Mouse (Mus musculus): ENCODE data around the gene Asns. TPM values are rescaled to one million over a fixed set of nuclear protein-coding genes. Genes with fewer than 3 reads are reported as not detected.
A peak's percentile ranks its signal among the peaks of the same experiment; 100 is the strongest.

Gene Asns
- polyA plus RNA-seq, 1 experiment from 2014 or later, result 22.6 TPM

- Histone ChIP-seq H3K4me1 (ENCODE audit: control insufficient read depth in 2 of 2, insufficient read depth in 2 of 2, low read length in 2 of 2) (peaks cover 0 to 4% of the 10 kb centered on the region in 2 experiments; a peak in 1 of 4 replicates), H3K27ac (replicated peaks in 1 of 2; ENCODE audit: control insufficient read depth in 1 of 2, insufficient read depth in 1 of 2, low read depth in 2 of 2, low read length in 2 of 2) (no peak overlapping the region), H3K4me3 (ENCODE audit: control insufficient read depth in 1 of 2, insufficient read depth in 1 of 2, low read depth in 1 of 2, low read length in 2 of 2) (no peak overlapping the region), H3K36me3 (ENCODE audit: control insufficient read depth, insufficient read depth, low read length) (no peaks in the 10 kb centered on the region), H3K9me3 (ENCODE audit: control insufficient read depth, low read length) (no peaks in the 10 kb centered on the region), H3K27me3 (ENCODE audit: control insufficient read depth, insufficient read depth, low read length) (no peaks in the 10 kb centered on the region), H3K9ac (ENCODE audit: low read length) (no peak overlapping the region), H3K4me2 (ENCODE audit: low read length) (no peak overlapping the region)
- WGBS, result 80% methylated on average over 4 of the region's 4 CpGs
- no peak for ATAC-seq (ENCODE audit: insufficient number of reproducible peaks, insufficient read depth, low FRiP score, low read depth)
Measured at GRCm38 (mm10) chr6:7695901-7696300, 2.8 kb upstream of the Asns start.

- Histone ChIP-seq H3K36me3 (ENCODE audit: control insufficient read depth, insufficient read depth, low read length) (no peaks in the 10 kb centered on the region), H3K9ac (ENCODE audit: low read length) (no peak overlapping the region), H3K9me3 (ENCODE audit: control insufficient read depth, low read length) (no peaks in the 10 kb centered on the region), H3K4me2 (ENCODE audit: low read length) (peak overlapping the region; percentile 95), H3K4me1 (ENCODE audit: control insufficient read depth in 2 of 2, insufficient read depth in 2 of 2, low read length in 2 of 2) (peaks cover 2 to 4% of the 10 kb centered on the region in 2 experiments; a peak in 2 of 4 replicates), H3K4me3 (ENCODE audit: control insufficient read depth in 1 of 2, insufficient read depth in 1 of 2, low read depth in 1 of 2, low read length in 2 of 2) (no peak overlapping the region), H3K27me3 (ENCODE audit: control insufficient read depth, insufficient read depth, low read length) (no peaks in the 10 kb centered on the region), H3K27ac (replicated peaks in 1 of 2; ENCODE audit: control insufficient read depth in 1 of 2, insufficient read depth in 1 of 2, low read depth in 2 of 2, low read length in 2 of 2) (no peak overlapping the region)
- ATAC-seq (ENCODE audit: insufficient number of reproducible peaks, insufficient read depth, low FRiP score, low read depth), result no peak
- WGBS, result 65% methylated on average over 5 of the region's 5 CpGs
Measured at GRCm38 (mm10) chr6:7693666-7694065, 612 bp upstream of the Asns start.

GRCm38 (mm10) chr6:7692451-7692850 is 603 bp downstream of the Asns start:
- H3K4me3 ChIP-seq (ENCODE audit: control insufficient read depth in 1 of 2, insufficient read depth in 1 of 2, low read depth in 1 of 2, low read length in 2 of 2), result peak overlapping the region; percentile 63 to 67
- no peak for ATAC-seq (ENCODE audit: insufficient number of reproducible peaks, insufficient read depth, low FRiP score, low read depth)
- peaks cover 2 to 4% of the 10 kb centered on the region in 2 experiments; a peak in 2 of 4 replicates for H3K4me1 ChIP-seq (ENCODE audit: control insufficient read depth in 2 of 2, insufficient read depth in 2 of 2, low read length in 2 of 2)
- no peaks in the 10 kb centered on the region for H3K27me3 ChIP-seq (ENCODE audit: control insufficient read depth, insufficient read depth, low read length)
- H3K27ac ChIP-seq (replicated peaks in 1 of 2; ENCODE audit: control insufficient read depth in 1 of 2, insufficient read depth in 1 of 2, low read depth in 2 of 2, low read length in 2 of 2), result no peak overlapping the region
- peak overlapping the region; percentile 71 for H3K9ac ChIP-seq (ENCODE audit: low read length)
- H3K9me3 ChIP-seq (ENCODE audit: control insufficient read depth, low read length), result no peaks in the 10 kb centered on the region
- peak overlapping the region; percentile 95 for H3K4me2 ChIP-seq (ENCODE audit: low read length)
- WGBS, result under 1% methylated on average over 12 of the region's 12 CpGs
- no peaks in the 10 kb centered on the region for H3K36me3 ChIP-seq (ENCODE audit: control insufficient read depth, insufficient read depth, low read length)

- peak overlapping the region; percentile 95 for H3K4me2 ChIP-seq (ENCODE audit: low read length)
- peak overlapping the region in 1 of 2 experiments; percentile 63; a peak in 2 of 4 replicates for H3K4me3 ChIP-seq (ENCODE audit: control insufficient read depth in 1 of 2, insufficient read depth in 1 of 2, low read depth in 1 of 2, low read length in 2 of 2)
- H3K36me3 ChIP-seq (ENCODE audit: control insufficient read depth, insufficient read depth, low read length), result no peaks in the 10 kb centered on the region
- H3K9me3 ChIP-seq (ENCODE audit: control insufficient read depth, low read length), result no peaks in the 10 kb centered on the region
- peak overlapping the region; percentile 71 for H3K9ac ChIP-seq (ENCODE audit: low read length)
- no peak for ATAC-seq (ENCODE audit: insufficient number of reproducible peaks, insufficient read depth, low FRiP score, low read depth)
- H3K27me3 ChIP-seq (ENCODE audit: control insufficient read depth, insufficient read depth, low read length), result no peaks in the 10 kb centered on the region
- peaks cover 2 to 4% of the 10 kb centered on the region in 2 experiments; a peak in 2 of 4 replicates for H3K4me1 ChIP-seq (ENCODE audit: control insufficient read depth in 2 of 2, insufficient read depth in 2 of 2, low read length in 2 of 2)
- WGBS, result 36% methylated on average over 15 of the region's 15 CpGs
- no peak overlapping the region for H3K27ac ChIP-seq (replicated peaks in 1 of 2; ENCODE audit: control insufficient read depth in 1 of 2, insufficient read depth in 1 of 2, low read depth in 2 of 2, low read length in 2 of 2)
Measured at GRCm38 (mm10) chr6:7692037-7692436, 1.0 kb downstream of the Asns start.

GRCm38 (mm10) chr6:7690456-7690855 is 2.6 kb downstream of the Asns start:
- Histone ChIP-seq H3K4me1 (ENCODE audit: control insufficient read depth in 2 of 2, insufficient read depth in 2 of 2, low read length in 2 of 2) (peaks cover 2 to 4% of the 10 kb centered on the region in 2 experiments; a peak in 2 of 4 replicates), H3K4me3 (ENCODE audit: control insufficient read depth in 1 of 2, insufficient read depth in 1 of 2, low read depth in 1 of 2, low read length in 2 of 2) (no peak overlapping the region), H3K9ac (ENCODE audit: low read length) (no peak overlapping the region), H3K36me3 (ENCODE audit: control insufficient read depth, insufficient read depth, low read length) (no peaks in the 10 kb centered on the region), H3K9me3 (ENCODE audit: control insufficient read depth, low read length) (no peaks in the 10 kb centered on the region), H3K4me2 (ENCODE audit: low read length) (no peak overlapping the region), H3K27me3 (ENCODE audit: control insufficient read depth, insufficient read depth, low read length) (no peaks in the 10 kb centered on the region), H3K27ac (replicated peaks in 1 of 2; ENCODE audit: control insufficient read depth in 1 of 2, insufficient read depth in 1 of 2, low read depth in 2 of 2, low read length in 2 of 2) (no peak overlapping the region)
- WGBS, result 64% methylated on average over 9 of the region's 9 CpGs
- no peak for ATAC-seq (ENCODE audit: insufficient number of reproducible peaks, insufficient read depth, low FRiP score, low read depth)

GRCm38 (mm10) chr6:7689180-7689579 is 3.9 kb downstream of the Asns start:
- H3K36me3 ChIP-seq (ENCODE audit: control insufficient read depth, insufficient read depth, low read length), result no peaks in the 10 kb centered on the region
- no peak for ATAC-seq (ENCODE audit: insufficient number of reproducible peaks, insufficient read depth, low FRiP score, low read depth)
- H3K27me3 ChIP-seq (ENCODE audit: control insufficient read depth, insufficient read depth, low read length), result no peaks in the 10 kb centered on the region
- no peak overlapping the region for H3K9ac ChIP-seq (ENCODE audit: low read length)
- peaks cover 2 to 4% of the 10 kb centered on the region in 2 experiments; a peak in 2 of 4 replicates for H3K4me1 ChIP-seq (ENCODE audit: control insufficient read depth in 2 of 2, insufficient read depth in 2 of 2, low read length in 2 of 2)
- no peak overlapping the region for H3K4me2 ChIP-seq (ENCODE audit: low read length)
- H3K27ac ChIP-seq (replicated peaks in 1 of 2; ENCODE audit: control insufficient read depth in 1 of 2, insufficient read depth in 1 of 2, low read depth in 2 of 2, low read length in 2 of 2), result no peak overlapping the region
- H3K4me3 ChIP-seq (ENCODE audit: control insufficient read depth in 1 of 2, insufficient read depth in 1 of 2, low read depth in 1 of 2, low read length in 2 of 2), result no peak overlapping the region
- WGBS, result 69% methylated on average over 12 of the region's 12 CpGs
- no peaks in the 10 kb centered on the region for H3K9me3 ChIP-seq (ENCODE audit: control insufficient read depth, low read length)

- H3K36me3 ChIP-seq (ENCODE audit: control insufficient read depth, insufficient read depth, low read length), result peaks cover 3% of the 10 kb centered on the region; the same call in 1 of the 2 replicates
- WGBS, result 48% methylated on average over 2 of the region's 2 CpGs
- H3K4me2 ChIP-seq (ENCODE audit: low read length), result no peak overlapping the region
- no peak overlapping the region for H3K9ac ChIP-seq (ENCODE audit: low read length)
- no peaks in the 10 kb centered on the region for H3K9me3 ChIP-seq (ENCODE audit: control insufficient read depth, low read length)
- ATAC-seq (ENCODE audit: insufficient number of reproducible peaks, insufficient read depth, low FRiP score, low read depth), result no peak
- H3K4me3 ChIP-seq (ENCODE audit: control insufficient read depth in 1 of 2, insufficient read depth in 1 of 2, low read depth in 1 of 2, low read length in 2 of 2), result no peak overlapping the region
- H3K4me1 ChIP-seq (ENCODE audit: control insufficient read depth in 2 of 2, insufficient read depth in 2 of 2, low read length in 2 of 2), result peaks cover 0 to 2% of the 10 kb centered on the region in 2 experiments; a peak in 1 of 4 replicates
- no peaks in the 10 kb centered on the region for H3K27me3 ChIP-seq (ENCODE audit: control insufficient read depth, insufficient read depth, low read length)
- no peak overlapping the region for H3K27ac ChIP-seq (replicated peaks in 1 of 2; ENCODE audit: control insufficient read depth in 1 of 2, insufficient read depth in 1 of 2, low read depth in 2 of 2, low read length in 2 of 2)
Measured at GRCm38 (mm10) chr6:7686047-7686446, 7.0 kb downstream of the Asns start.
